Mouse (Mus musculus) embryonic stem cell, embryonic (primary cell): ENCODE measurements at regions not wholly inside any gene's neighbourhood (a gene's known extent, or its start where the extent isn't known, plus 50 kb on each side); places are given as distances from the start of the nearest gene placed in this dataset.

ENCODE experiments used
- CTCF ChIA-PET, 4 experiments: fragments of 300-600 bp in 2 of 4; fragments of 350-600 bp in 2 of 4; sonication (Branson Sonifier 250); formaldehyde crosslinking; loops; one replicate each; lab custom pipeline; 2022; ENCODE audit warnings: inconsistent platforms in 2 of 4; lab: Charles Lee
- POLR2A ChIA-PET, 4 experiments: fragments of 300-600 bp in 2 of 4; fragments of 350-600 bp in 2 of 4; sonication (Branson Sonifier 250); formaldehyde crosslinking; loops; one replicate each; lab custom pipeline; 2022; ENCODE audit warnings: antibody characterized with exemption in 4 of 4, inconsistent platforms in 1 of 4; lab: Charles Lee

DNA sequence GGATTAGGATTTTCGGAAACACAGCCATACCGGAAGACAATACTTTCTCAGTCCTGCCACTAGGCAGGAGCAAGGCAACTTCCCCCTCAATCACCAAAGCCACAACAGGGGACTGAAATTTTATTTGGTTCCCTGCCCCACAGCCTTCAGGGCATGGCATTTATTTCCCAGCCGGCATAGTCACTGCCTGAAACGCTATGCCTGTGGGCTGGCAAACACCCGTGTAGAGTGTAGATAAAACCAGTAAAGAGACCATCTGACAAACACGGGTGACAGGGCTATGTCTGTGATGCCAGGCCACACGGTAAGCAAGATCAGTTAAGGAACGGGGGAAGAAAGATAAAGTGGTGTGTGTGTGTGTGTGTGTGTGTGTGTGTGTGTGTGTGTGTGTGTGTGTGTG, 140.1 kb downstream of the Emp1 start:
- ChIA-PET CTCF (no interaction called here), POLR2A (no interaction called here)

DNA sequence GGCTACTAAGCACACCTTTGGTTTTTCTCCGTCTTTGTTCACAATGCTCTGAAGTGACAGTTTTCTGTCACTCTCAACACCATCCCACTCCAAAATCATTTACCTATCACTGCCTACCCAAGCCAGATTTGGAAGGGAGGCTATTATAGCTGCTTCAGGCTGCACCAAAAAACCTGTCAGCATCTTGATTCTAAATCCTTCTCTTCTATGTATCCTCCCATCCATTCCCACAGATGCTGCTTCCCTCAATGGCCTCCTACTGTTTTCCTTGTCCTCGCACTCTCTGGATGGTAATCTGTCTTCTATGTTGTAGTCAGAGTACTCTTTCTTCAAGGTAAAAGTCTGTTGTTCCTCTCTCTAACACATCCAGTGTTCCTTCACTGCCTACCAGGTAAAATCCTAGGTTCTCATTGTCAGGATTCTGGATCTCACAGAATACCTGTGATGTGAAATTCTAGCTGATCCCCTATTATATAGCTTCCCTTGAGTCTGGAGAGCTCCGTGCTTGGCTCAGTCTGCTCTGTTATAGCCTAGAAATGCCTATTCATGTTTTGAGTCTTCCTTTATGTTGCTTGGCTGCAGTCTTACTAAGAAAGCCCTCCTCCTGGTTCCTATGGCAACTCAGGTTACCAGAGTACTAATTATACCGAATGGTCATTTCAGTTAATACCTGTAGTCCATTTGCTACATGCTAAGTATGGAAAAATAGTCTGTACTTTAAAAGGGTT, 156.5 kb downstream of the Emp1 start:
- CTCF ChIA-PET = interaction anchor here in 1 of 4 experiments (0.6 kb wide), 1 partner anchor 8 kb away, joined by 3 read pairs; no protein-coding TSS in a partner anchor
- POLR2A ChIA-PET = no interaction called here

DNA sequence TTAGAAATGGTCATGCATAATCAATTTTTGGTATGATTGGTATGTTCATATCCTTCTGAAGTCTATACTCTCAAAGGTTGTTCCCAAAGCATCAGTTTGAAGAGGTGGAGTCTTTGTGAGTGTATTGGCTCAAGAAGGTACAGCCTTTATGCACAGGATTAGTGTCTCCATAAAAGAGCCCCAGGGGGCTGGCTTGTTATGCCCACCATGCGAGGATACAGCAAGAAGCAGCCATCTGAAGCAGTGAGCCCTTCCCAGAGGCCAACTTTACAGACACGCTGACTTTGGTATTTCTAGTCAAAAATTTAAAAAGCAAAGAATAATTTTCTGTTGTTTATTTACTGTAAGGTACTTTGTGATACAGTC, 157.1 kb downstream of the Emp1 start:
- ChIA-PET POLR2A (no interaction called here), CTCF (no interaction called here)

DNA sequence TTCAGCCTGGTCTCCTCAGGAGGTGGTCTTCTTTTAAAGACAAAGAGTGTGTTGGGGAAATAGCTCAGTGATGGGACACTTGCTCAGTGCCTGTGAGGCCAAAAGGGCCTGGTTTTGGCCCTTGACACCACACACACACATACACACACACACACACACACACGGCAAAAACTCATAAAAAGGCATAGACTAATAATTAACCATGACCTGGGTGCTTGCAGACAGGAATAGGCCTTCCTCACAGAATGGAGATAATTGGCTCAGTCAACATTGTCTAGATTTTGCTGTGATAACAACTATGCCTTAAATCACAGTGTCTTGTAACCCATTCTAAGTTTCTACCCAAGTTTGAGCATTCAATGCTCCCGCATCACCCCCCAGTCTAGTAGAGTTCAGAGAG, 158.5 kb downstream of the Emp1 start:
- ChIA-PET POLR2A (no interaction called here), CTCF (no interaction called here)

DNA sequence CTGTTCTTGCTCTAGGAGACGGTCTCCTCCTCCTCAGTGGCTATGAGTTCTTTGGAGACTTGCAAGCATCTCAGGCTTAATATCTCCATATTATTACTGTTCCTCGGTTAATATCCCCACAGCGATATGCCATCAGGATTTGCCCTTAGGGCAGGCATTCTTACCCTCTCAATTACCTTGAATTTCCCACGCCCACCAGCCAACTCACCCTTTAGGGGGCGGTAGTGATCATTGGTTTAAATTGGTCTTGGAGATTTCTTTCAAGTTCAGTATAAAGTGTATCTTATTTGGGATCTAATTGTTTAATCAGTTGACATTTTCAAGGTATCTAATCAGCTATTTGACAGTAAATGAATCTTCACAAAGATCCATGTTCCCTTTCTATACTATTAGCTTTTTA, 162.5 kb downstream of the Emp1 start:
- ChIA-PET POLR2A (no interaction called here), CTCF (no interaction called here)

DNA sequence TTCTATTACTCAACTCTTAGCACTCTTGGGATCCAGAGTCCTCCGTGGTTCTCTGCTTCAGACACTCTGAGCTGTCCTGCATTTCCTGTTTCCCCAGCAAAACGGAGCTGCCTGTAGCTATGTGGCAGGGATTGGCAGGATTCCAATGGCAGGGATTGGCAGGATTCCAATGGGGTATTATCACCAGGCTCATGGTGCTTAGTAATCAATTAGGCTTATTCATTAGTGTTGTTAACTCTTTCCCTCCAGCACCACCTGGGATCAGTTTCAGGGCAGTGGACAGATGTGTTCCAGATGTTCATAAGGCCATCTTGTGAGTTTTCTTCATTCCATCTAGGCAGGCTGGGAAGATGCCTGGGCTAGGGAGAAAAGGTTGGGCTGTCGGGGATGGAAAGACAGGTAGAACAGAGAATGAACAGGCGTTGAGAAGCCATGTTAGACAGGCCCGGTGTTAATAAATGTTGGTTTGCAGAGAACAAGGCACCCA, 163.5 kb downstream of the Emp1 start:
- ChIA-PET POLR2A (no interaction called here), CTCF (interaction anchor here in 1 of 4 experiments (0.5 kb wide), 1 partner anchor 380 kb away, joined by 3 read pairs; no protein-coding TSS in a partner anchor)

DNA sequence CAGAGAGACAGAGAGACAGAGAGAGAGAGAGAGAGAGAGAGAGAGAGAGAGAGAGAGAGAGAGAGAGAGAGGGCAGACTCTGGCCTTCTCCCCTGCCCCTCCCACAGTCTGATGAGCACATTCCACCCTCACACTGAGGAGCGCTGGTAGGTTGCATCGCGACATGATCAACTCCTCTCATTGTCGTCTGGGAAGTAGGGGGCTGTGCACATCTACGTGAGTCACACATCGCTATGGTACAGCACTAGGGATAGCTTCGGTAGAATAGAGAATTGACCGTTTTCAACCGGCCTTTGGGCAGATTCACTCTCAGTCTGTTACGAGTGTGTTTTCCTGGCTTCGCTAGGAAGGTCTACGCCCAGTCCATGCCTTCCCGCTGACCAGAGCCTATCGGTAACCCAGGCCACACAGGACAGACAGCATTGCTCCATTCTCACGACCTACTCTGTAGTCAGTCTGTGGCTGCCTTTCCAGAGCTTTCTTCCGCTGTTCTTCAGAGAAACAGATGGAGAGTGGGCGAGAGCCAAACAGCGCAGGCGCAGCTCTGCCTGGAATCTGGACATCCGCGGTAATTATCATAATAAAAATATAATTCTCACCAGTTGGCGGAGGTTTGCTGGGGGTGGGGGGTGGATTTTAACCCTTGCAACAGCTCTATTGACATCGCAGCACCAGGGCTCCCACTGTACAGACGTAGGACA, 164.3 kb downstream of the Emp1 start:
- ChIA-PET POLR2A (interaction anchor here in 1 of 4 experiments (0.6 kb wide), 2 partner anchors 37 to 122 kb away, joined by 6 to 9 read pairs; no protein-coding TSS in a partner anchor), CTCF (interaction anchor here (0.6 to 1.7 kb wide), 4 partner anchors 8 to 443 kb away, joined by 3 to 4 read pairs (median 4); no protein-coding TSS in a partner anchor)

DNA sequence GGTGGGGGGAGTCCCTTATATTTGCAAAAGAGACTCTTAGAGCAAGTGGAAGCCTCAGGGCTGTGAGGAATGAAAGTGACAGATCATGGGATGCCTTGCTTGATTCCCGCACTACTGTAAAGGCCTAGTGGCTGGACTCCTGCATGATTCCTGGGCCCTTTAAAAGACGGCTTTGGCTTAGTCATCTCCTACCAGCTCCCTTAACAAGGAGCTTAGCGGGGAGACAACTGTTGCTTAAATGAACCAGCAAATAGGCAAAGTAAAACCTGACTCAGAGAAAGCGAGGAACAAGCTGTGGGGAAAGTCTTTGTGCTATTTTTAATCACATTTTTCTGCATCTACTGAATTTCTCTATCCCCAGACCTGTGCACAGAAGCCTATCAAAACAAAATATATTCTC, 165.5 kb downstream of the Emp1 start:
- CTCF ChIA-PET = interaction anchor here in 1 of 4 experiments (1.7 kb wide), 1 partner anchor 110 kb away, joined by 4 read pairs; no protein-coding TSS in a partner anchor
- POLR2A ChIA-PET = no interaction called here

DNA sequence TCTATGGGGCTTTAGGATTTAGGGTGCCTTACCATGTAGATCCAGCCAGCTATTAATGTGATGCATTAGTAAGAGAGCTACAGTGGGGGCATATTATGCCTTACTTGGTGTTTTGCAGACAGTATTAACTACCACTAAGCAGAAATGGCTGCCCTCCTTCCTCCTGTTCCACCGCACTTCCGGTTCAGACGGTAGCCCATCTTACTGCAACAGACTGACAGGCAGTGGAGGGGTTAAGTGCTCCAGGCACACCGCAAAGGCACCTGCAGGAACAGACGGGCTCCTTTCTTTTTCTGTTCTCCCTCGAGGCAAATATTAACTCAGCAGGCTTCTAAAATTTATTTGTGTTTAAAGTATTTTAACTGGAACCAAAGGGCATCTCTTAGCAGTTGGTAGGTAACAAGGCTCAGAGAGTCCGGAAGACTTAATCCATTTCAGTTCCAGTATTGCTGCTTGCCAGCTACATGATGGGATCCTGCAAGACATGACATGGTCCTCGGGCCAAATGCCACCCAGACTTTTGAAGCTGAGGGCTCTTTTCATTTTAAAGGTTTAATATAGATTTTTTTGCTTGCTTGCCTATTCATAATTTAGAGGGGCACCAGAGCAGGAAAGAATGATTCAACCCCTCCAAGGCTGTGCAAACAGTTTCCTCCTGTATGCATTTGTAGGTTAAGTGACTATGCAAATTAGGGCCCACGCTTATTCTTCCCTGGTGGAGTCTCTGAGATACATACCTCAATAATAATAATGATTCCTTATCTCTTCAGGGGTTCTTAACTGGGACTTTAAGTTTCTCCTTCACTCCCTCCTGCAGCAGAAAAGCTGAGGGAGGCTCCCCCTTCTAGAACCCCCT, 177.7 kb downstream of the Emp1 start:
- POLR2A ChIA-PET = no interaction called here
- CTCF ChIA-PET = no interaction called here

DNA sequence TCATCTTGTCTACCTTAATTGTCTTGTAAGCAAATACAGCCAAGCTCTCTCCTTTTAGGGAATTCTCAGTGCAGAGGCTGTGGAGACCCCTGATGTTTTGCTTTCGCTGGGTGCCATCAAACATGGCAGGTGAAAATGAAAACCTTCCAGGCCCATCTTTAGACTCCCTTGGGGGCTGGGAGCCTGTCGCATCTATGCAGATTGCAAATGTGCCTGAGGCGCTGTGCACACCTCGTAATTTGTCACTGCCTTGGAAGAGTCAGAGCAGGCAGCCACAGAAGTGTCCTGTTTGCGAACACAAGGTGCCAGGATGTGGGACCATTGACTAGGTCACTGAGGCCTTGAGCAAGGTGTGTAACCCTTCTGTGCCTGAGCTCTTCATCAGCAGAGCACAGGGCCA, 179.2 kb downstream of the Emp1 start:
- ChIA-PET POLR2A (interaction anchor here in 2 of 4 experiments (0.6 to 1.0 kb wide), 3 partner anchors 10 to 17 kb away, joined by 3 to 5 read pairs (median 3); no protein-coding TSS in a partner anchor), CTCF (interaction anchor here in 1 of 4 experiments (0.6 kb wide), 1 partner anchor 217 kb away, joined by 4 read pairs; no protein-coding TSS in a partner anchor)

DNA sequence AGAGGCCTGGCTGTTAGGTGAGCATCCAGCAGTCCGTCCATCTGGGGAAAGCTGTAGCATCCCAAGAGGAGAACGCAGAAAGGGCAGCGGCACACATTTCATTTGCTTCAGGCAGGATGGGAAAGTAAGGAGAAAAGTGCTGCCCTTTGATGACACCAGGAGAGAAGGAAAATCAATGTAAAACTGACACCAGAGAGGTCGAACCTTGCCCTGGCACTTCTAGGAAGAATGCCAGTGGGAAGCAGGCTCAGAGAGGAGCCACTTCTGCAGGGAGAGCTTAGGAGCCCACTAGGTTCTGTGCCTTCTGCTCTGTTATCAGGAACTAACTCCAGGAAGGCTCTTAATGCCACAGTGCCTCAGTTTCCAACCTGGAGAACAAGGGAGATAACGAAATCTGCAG, 180.0 kb downstream of the Emp1 start:
- CTCF ChIA-PET = no interaction called here
- POLR2A ChIA-PET = no interaction called here

DNA sequence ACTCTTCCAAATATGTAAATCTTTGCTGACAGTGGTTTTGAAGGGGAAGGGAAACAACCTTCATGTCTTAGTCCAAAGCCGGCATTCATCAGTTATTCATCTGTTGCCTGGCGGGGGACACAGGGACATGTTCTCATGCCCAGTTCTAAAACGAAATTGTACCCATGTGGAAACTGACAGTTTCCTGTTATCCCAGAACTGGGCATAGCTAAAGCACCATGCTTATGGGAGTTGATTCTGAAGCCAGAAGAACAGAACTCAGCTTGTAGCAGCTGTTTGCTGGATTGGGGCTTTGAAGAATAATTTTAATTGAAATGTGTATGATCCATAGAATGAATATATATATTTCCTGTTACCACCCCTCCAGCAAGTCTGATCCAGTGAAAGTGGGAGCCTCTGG, 181.0 kb downstream of the Emp1 start:
- ChIA-PET CTCF (no interaction called here), POLR2A (interaction anchor here in 1 of 4 experiments (0.6 kb wide), 1 partner anchor 273 kb away, joined by 3 read pairs; no protein-coding TSS in a partner anchor)

DNA sequence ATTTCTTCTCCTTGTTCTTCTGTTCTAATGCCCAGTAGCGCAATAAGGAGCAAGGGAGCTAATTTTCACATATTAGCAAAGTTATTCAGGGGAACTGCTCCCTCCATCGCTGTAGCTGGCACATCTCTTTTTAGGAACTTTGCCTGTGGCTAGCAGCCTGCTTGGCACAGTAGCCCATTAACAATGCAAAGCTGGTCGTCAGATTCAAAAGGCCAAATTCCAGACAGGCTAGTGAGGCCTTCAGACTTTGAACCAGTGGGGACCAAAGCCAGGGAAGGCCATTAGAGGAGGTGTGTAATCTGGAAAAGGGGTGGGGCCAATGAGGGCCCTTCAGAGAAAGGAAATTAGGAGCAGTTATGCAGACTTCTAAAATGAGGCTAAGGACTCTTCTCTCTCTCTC, 181.5 kb downstream of the Emp1 start:
- CTCF ChIA-PET = no interaction called here
- POLR2A ChIA-PET = interaction anchor here in 1 of 4 experiments (0.6 kb wide), 1 partner anchor 273 kb away, joined by 3 read pairs; no protein-coding TSS in a partner anchor

DNA sequence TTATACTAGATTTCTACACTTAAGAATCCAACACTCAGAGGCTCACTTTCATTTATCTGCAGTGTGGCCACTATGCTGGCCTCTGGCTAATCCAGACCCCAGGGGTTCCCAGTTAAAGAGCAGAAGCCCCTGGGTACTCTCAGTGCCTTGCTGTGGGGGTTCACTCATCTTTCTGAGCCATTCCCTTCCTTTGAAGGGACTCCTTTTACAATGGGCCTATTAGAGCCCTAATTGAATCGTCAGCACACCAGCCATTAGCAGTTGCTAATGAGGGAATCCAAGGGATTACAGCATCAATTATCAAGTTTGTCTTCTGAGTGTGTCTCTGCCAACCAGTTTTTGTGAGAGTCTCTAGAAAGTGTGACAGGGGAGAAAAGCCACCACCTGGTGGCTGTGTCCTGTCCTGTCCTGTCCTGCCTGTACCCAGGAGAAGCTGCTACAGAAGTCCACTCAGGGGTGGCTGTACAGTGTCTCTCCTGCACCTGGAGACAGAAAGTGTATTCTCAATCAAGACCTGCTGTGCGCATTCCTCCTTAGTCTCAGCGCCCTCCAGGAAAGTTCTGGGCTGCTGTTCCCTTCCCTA, 188.1 kb downstream of the Emp1 start:
- ChIA-PET POLR2A (interaction anchor here in 1 of 4 experiments (1.4 kb wide), 1 partner anchor 13 kb away, joined by 4 read pairs; no protein-coding TSS in a partner anchor), CTCF (no interaction called here)

DNA sequence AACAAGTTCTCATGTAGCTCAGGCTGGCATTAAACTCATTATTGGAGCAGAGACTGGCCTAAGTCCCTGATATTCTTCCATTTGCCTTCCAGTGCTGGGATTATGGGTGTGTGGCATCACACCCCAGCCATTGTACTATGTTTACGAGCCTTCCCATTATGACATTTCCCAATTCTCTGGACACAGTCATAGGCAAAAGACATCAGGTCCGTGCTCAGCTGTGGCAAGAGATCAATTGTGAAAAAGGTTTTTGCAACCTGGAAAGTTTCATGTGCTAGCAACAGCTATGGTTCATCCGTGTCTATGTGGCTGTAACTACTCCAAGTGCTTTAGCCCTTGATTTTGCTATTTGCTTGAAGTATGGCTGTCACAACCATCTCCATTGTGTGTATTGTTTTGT, 190.1 kb downstream of the Emp1 start:
- ChIA-PET CTCF (no interaction called here), POLR2A (no interaction called here)

DNA sequence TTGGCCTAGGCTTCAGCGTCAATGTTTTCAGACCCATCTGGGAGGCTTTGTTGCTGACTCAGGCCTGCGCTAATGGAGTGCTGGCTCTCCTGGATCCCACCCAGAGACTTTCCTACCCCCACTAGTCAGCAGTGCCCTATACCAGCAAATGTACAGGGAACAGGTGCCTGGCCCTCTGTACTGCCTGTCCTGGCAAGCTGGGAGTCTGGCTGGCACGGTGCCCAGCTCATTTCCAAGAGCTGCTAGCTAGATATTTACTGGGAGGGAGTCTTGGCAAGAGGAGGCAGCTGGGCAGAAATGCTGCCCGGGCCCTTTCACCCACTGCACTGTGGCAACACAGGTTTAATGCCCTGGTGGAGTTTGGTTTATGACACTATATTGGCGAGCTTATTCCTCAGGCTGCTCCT, 197.2 kb downstream of the Emp1 start:
- POLR2A ChIA-PET = no interaction called here
- CTCF ChIA-PET = interaction anchor here in 1 of 4 experiments (0.6 kb wide), 1 partner anchor 347 kb away, joined by 4 read pairs; no protein-coding TSS in a partner anchor

DNA sequence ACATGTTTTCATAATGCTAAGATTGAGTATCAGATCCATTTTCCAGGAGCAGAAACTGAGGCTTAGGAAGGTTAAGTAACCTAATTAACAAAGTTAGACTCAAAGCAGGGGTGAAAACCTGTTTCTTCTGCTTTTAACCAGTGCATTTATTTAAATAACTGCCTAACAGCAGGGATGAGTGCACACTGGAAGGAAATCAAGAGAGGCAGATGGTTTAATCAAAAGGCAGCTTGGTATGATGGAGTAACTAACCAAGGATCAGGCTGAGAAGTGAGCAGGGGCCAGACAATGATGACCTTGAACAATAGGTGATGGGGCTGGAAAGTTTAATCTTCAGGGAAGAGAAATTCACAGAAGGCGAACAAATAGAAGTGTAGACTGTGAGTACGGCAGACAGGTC, 199.9 kb downstream of the Emp1 start:
- ChIA-PET POLR2A (no interaction called here), CTCF (no interaction called here)

DNA sequence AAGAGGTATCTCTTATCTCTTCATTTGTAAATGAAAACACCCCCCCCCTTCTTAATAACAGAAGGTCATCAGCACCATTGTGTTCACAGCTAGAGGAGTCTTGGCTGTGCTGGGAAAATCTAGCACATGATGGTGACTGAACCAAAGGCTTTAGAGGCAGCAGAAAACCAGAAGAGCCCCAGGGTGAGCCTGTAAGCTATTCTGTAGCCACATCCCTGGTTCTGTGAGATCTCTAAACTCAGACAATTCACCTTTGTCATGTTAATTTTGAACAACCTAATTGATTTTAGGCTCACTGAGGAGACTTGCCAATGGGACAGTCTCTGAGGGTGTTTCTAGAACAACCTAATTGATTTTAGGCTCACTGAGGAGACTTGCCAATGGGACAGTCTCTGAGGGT, 201.4 kb downstream of the Emp1 start:
- CTCF ChIA-PET = interaction anchor here in 2 of 4 experiments (0.6 to 1.1 kb wide), 3 partner anchors 12 to 693 kb away, joined by 3 to 4 read pairs (median 3); no protein-coding TSS in a partner anchor
- POLR2A ChIA-PET = interaction anchor here in 3 of 4 experiments (0.6 to 1.7 kb wide), 6 partner anchors 14 to 195 kb away, joined by 3 to 9 read pairs (median 4); no protein-coding TSS in a partner anchor
